Mouse (Mus musculus): ENCODE measurements around the gene Pde7b. TPM values are rescaled to one million over a fixed set of nuclear protein-coding genes. Genes with fewer than 3 reads are reported as not detected.

The Pde7b gene
- polyA plus RNA-seq (2016; fragmentation: Nextera tagmentation; extraction: Ambion mirVana), result 0.29 and 0.42 TPM in 2 replicates

DNA sequence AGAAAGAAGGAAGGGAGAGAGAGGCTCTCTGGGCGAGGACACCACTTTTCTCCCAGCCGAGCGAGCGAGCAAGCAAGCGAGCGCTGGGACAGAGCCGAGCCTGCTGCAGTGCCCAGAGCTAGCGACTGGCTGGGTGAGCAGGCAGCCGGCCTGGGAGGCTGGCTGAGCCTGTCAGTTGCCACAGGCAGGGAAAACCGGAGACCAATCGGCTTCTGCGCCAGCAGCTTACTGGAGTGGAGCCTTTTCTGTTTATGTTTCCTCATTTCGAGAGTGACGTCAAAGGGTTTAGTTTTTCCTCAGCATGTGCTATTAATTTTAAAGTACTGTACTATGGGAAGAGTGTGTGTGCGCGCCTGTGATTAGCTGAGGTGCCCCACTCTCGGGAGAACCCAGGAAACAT lies at the start of gene Pde7b:
Pde7b (minus strand) TSS at position 173 of the 400 bp plus-strand sequence.
- Histone ChIP-seq H3K27me3 (replicated peaks) (0 out of 2 replicates have a peak, but pooled peaks cover under 1% of the 10 kb centered on the region), H3K4me1 (peaks cover 24% of the 10 kb centered on the region), H3K27ac (no peak within 1 kb of the TSS), H3K9me3 (replicated peaks) (no peaks in the 10 kb centered on the region), H3K4me2 (peak within 1 kb of the TSS; percentile 57), H3K4me3 (peak within 1 kb of the TSS; percentile 38), H3K9ac (peak within 1 kb of the TSS; percentile 38), H3K36me3 (no peaks in the 10 kb centered on the region)
- WGBS (ENCODE audit: insufficient replicate concordance), result 16% methylated on average over 17 of the region's 17 CpGs
- peak; percentile 79 for ATAC-seq

DNA sequence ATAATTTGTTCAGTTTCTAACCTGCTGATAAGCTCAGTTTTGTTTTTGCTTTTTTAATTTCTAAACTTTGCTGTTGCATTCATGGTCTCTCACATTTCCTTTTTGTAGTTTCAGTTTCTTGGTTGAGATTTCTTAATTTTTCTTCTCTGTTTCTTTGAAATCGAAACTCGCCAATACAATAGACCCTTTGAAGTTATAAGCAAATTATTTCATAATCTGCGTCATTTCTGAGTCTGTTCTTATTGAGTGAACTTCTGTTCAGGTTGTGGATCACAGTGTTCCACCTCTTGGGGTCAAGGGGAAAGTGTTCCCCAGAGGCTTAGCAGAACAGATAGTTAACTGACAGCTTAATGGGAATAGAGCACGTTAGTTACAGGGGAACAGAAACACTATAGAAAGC lies 47.2 kb upstream of the Pde7b start:
- H3K27ac ChIP-seq, result no peak overlapping the region
- 81% methylated on average over 4 of the region's 4 CpGs for WGBS (ENCODE audit: insufficient replicate concordance)
- H3K27me3 ChIP-seq (replicated peaks), result no peaks in the 10 kb centered on the region
- H3K4me1 ChIP-seq, result no peaks in the 10 kb centered on the region; the same call in 1 of the 2 replicates
- H3K4me3 ChIP-seq, result no peak overlapping the region
- no peak overlapping the region for H3K4me2 ChIP-seq
- no peak overlapping the region for H3K9ac ChIP-seq
- no peaks in the 10 kb centered on the region for H3K9me3 ChIP-seq (replicated peaks)
- ATAC-seq, result no peak
- H3K36me3 ChIP-seq, result no peaks in the 10 kb centered on the region

DNA sequence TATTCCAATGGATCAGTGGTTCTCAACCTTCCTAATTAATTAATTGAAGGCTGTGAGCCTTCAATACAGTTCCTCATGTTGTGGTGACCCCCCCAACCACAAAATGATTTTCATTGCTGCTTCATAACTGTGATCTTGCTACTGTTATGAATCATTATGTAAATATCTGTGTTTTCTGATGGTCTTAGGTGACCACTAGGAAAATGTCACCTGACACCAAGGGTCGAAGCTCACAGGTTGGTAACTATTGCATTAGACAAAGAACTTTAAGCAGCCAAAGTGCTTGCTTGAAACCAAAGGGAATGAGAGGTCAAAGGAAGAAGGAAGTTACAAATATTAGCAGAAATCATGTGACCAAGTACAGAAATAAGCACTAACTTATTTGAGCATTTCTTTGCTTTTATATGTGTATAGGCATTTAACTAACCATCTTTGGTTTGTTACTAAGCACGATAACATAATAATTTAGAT lies 45.6 kb upstream of the Pde7b start:
- Histone ChIP-seq H3K36me3 (no peaks in the 10 kb centered on the region), H3K4me2 (no peak overlapping the region), H3K4me3 (no peak overlapping the region), H3K27me3 (replicated peaks) (no peaks in the 10 kb centered on the region), H3K9me3 (replicated peaks) (no peaks in the 10 kb centered on the region), H3K9ac (no peak overlapping the region), H3K4me1 (no peaks in the 10 kb centered on the region; the same call in 1 of the 2 replicates), H3K27ac (no peak overlapping the region)
- WGBS (ENCODE audit: insufficient replicate concordance), result 64% methylated on average over 2 of the region's 2 CpGs
- ATAC-seq, result no peak

DNA sequence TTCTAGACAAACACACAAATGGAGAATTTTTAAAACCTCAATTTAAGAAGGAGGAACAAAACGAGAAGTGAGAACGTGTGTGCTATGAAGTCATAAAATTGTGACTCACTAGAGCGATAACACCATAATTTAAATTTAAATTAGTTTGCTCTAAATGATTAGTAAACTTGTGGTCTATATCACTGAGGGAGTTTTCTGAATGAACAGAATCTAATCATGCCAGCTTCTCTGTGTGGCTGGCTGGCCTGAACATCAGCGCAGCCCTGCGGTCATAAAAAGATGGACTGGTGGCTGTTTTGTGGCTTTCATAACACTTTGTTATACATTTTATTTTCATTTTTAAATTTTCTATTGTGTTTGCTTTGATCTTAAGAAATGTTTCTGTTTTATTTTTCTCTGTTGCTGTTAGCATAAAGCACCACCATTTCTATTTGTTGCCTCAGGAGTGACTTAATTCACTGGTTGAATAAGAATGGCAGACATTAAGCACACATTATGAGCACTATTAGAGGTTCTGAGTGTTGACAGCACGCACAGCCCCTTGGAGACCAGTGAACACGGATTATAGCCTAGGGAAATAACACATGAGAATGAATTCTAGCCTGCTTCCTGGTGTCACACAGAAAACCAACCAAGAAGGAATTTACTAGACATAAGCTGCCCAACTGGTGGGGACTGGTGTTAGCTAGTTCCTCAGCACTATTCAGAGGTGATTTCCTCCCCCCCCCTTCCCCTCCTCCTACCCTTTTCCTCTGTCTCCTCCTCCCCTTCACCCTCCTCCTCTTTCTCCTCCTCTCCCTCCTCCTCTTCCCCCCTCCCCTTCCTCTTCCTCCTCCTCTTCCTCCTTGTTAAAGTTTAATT lies 44.9 kb upstream of the Pde7b start:
- no peaks in the 10 kb centered on the region for H3K36me3 ChIP-seq
- H3K9me3 ChIP-seq (replicated peaks), result no peaks in the 10 kb centered on the region
- no peak overlapping the region for H3K9ac ChIP-seq
- H3K4me2 ChIP-seq, result no peak overlapping the region
- 78% methylated on average over 7 of the region's 7 CpGs for WGBS (ENCODE audit: insufficient replicate concordance)
- no peaks in the 10 kb centered on the region; the same call in 1 of the 2 replicates for H3K4me1 ChIP-seq
- no peak for ATAC-seq
- no peak overlapping the region for H3K27ac ChIP-seq
- H3K27me3 ChIP-seq (replicated peaks), result no peaks in the 10 kb centered on the region
- no peak overlapping the region for H3K4me3 ChIP-seq

DNA sequence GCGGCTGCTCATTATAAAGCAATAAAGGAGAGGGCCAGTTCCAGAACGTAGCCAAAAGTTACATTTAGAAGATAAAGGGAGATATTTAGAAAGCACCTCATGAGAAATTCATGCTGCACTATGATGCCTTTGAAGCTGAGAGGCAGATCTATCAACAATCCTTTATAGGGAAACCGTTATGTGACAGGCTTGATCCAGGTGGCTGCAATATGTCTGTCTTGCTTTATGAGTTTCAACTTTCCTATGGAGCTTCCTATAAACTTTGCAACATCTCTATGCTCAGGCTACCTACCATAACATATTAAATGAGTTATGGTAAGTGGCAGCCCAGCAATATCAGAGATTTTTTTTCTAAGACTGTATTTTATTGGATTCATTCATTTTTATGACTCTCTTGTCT lies 39.5 kb upstream of the Pde7b start:
- Histone ChIP-seq H3K27ac (no peak overlapping the region), H3K9me3 (replicated peaks) (no peaks in the 10 kb centered on the region), H3K4me1 (no peaks in the 10 kb centered on the region), H3K27me3 (replicated peaks) (no peaks in the 10 kb centered on the region), H3K4me3 (no peak overlapping the region), H3K4me2 (no peak overlapping the region), H3K9ac (no peak overlapping the region), H3K36me3 (no peaks in the 10 kb centered on the region)
- 73% methylated on average over 3 of the region's 3 CpGs for WGBS (ENCODE audit: insufficient replicate concordance)
- ATAC-seq, result no peak

DNA sequence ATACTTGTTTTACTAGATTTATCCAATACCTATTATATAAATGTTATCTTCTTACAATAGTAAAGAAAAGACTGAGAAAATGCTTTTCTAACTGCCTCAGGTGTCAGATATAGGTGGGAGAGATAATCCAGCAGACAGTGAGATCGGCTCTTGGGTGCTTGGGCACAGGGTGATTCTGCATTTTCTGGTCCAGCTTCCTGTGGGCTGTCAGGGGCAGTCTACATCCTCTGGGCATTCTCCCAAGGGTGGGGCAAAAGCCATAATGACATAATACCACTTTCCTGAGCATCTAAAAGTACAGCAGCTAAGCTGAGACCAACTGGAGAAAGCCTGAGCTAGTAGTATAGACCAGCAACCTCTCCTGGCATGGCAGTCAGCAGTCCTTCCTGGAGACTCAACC lies 34.1 kb upstream of the Pde7b start:
- H3K4me2 ChIP-seq, result no peak overlapping the region
- 0 out of 2 replicates have a peak, but pooled peaks cover 4% of the 10 kb centered on the region for H3K4me1 ChIP-seq
- ATAC-seq, result no peak
- H3K27me3 ChIP-seq (replicated peaks), result no peaks in the 10 kb centered on the region
- H3K36me3 ChIP-seq, result no peaks in the 10 kb centered on the region
- H3K4me3 ChIP-seq, result no peak overlapping the region
- H3K9me3 ChIP-seq (replicated peaks), result no peaks in the 10 kb centered on the region
- H3K9ac ChIP-seq, result no peak overlapping the region
- no peak overlapping the region for H3K27ac ChIP-seq
- 25% methylated on average over 1 of the region's 1 CpGs for WGBS (ENCODE audit: insufficient replicate concordance)

DNA sequence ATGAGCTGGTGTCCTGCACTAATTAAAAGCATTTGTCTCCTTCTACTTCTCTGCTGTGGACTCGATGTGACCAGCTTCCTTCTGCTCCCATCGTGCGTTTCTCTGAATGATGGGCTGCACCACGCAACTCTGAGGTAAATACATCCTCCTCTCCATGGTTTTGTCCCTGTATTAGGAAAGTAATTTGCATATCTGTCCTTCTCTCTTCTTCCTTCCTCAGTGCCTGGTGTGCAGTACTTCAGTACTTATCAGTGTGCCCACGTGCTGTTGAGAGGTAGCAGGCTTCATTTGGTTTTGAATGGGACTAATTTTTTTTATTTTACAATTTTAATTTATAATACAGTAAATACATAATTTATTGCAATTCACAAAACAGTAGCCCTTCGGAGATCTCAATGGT lies 33.4 kb upstream of the Pde7b start:
- 30% methylated on average over 6 of the region's 6 CpGs for WGBS (ENCODE audit: insufficient replicate concordance)
- no peak for ATAC-seq
- no peak overlapping the region for H3K4me3 ChIP-seq

DNA sequence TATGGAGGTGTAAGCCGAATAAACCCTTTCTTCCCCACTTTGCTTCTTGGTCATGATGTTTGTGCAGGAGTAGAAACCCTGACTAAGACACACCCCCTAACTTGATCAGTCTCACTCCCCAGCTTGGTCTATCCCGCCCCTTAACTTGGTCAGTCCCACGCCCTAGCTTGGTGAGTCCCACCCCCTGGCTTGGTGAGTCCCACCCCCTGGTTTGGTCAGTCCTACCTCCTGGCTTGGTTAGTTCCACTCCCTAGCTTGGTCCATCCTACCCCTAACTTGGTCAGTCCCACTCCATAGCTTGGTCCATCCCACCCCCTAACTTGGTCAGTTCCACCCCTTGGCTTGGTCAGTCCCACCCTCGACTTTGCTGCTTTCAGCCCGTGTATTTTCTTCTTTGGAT lies 31.3 kb upstream of the Pde7b start:
- Histone ChIP-seq H3K4me2 (no peak overlapping the region), H3K27me3 (replicated peaks) (no peaks in the 10 kb centered on the region), H3K4me1 (0 out of 2 replicates have a peak, but pooled peaks cover 4% of the 10 kb centered on the region), H3K36me3 (no peaks in the 10 kb centered on the region), H3K4me3 (no peak overlapping the region), H3K27ac (no peak overlapping the region), H3K9ac (no peak overlapping the region), H3K9me3 (replicated peaks) (no peaks in the 10 kb centered on the region)
- no peak for ATAC-seq
- 71% methylated on average over 5 of the region's 5 CpGs for WGBS (ENCODE audit: insufficient replicate concordance)

More for the DNA sequence above, 33.4 kb upstream of the Pde7b start:
- Histone ChIP-seq H3K4me2 (no peak overlapping the region), H3K4me1 (0 out of 2 replicates have a peak, but pooled peaks cover 4% of the 10 kb centered on the region), H3K36me3 (no peaks in the 10 kb centered on the region), H3K27ac (no peak overlapping the region), H3K27me3 (replicated peaks) (no peaks in the 10 kb centered on the region), H3K9me3 (replicated peaks) (no peaks in the 10 kb centered on the region), H3K9ac (no peak overlapping the region)

DNA sequence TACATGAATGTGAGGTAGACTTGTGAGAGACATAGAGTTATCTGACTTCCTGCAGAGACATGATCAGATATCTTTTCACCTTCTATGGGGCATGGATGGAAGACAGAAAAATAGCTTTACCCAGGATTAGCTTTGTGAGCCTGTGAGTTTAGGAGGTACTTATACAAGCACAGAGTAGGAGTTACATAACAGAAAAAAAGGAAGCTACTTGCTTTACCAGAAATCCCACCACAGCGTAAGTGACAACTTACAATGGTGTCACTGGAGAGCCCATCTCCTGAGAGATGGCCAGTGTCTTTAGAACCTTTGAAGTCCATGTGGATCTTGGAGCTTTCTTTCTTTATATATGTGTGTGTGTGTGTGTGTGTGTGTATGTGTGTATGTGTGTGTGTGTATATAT lies 28.0 kb upstream of the Pde7b start:
- Histone ChIP-seq H3K36me3 (no peaks in the 10 kb centered on the region), H3K4me3 (no peak overlapping the region), H3K27me3 (replicated peaks) (no peaks in the 10 kb centered on the region), H3K9me3 (replicated peaks) (no peaks in the 10 kb centered on the region), H3K27ac (no peak overlapping the region), H3K9ac (no peak overlapping the region), H3K4me2 (no peak overlapping the region), H3K4me1 (peaks cover 7% of the 10 kb centered on the region; the same call in 1 of the 2 replicates)
- WGBS (ENCODE audit: insufficient replicate concordance), result 71% methylated on average over 1 of the region's 1 CpGs
- no peak for ATAC-seq

DNA sequence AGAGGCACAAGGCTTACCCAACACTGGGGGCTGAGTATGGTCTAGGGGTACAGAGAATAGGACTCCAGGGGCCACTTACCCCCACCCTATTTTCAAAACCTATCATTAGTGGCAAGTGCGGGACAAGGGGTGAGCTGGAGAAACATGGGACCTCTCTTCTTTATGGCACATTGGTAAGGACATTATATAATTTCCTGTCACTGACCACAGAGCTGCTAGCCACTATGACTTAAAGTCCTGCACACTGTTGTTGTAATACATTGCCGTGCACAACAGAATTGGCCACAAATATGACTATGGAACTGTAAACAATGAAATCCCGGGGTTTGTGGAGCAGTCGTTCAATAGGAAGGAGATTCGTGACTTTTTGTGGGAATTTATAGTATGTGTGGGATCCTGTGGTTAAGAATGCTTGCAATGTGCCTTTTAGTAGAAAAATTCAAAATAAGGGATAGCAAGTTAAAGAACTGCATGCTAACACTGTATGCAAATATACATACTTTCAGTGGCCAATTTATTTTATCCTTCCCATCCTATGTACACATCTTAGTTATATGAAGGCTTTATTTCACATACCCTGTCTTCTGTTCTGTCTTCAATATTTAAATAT lies 25.9 kb upstream of the Pde7b start:
- H3K9me3 ChIP-seq (replicated peaks), result no peaks in the 10 kb centered on the region
- H3K9ac ChIP-seq, result no peak overlapping the region
- no peak overlapping the region for H3K27ac ChIP-seq
- WGBS (ENCODE audit: insufficient replicate concordance), result 69% methylated on average over 5 of the region's 5 CpGs
- H3K4me3 ChIP-seq, result no peak overlapping the region
- no peak overlapping the region for H3K4me2 ChIP-seq
- ATAC-seq, result no peak
- H3K36me3 ChIP-seq, result no peaks in the 10 kb centered on the region
- peaks cover 16% of the 10 kb centered on the region for H3K4me1 ChIP-seq
- H3K27me3 ChIP-seq (replicated peaks), result no peaks in the 10 kb centered on the region

DNA sequence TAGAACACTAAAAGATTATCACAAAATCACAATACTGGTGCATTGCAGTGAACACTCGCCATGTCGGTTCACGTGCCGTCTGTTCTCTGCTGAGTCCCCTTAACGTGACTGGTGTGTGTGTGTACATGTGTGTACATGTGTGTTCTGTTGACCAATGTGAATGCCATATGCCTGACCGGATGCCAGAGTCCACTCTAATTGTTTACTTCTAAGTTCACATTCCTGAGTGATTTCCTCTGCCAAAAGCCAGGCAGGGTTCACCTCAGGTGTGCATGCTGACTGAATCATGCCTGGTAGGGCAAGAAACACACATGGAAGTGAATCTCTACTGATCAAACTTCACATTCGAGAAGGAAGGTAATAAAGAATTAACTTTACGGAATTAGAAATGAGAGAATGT lies 24.1 kb upstream of the Pde7b start:
- Histone ChIP-seq H3K27me3 (replicated peaks) (no peaks in the 10 kb centered on the region), H3K4me1 (peaks cover 16% of the 10 kb centered on the region), H3K9ac (no peak overlapping the region), H3K36me3 (no peaks in the 10 kb centered on the region), H3K4me3 (no peak overlapping the region), H3K4me2 (no peak overlapping the region), H3K27ac (no peak overlapping the region), H3K9me3 (replicated peaks) (no peaks in the 10 kb centered on the region)
- 78% methylated on average over 8 of the region's 8 CpGs for WGBS (ENCODE audit: insufficient replicate concordance)
- no peak for ATAC-seq

DNA sequence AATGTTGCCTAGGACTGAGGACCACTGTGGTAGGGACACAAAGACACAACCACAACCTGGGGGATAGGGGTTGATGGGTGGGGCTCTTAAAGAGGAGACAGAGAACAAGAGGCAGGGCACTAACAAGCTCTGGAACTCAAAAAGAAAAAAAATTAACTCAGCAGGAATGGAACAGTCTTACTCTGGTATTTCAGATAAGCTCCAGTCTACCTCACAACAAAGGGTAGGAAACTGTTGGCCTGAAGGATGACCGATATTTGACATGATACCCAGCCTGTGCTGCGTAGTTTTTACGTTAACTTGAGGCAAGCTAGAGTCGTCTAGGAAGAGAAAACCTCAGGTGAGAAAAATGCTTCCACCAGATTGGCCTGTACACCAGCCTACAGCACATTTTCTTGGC lies 22.4 kb upstream of the Pde7b start:
- no peaks in the 10 kb centered on the region for H3K27me3 ChIP-seq (replicated peaks)
- peak; percentile 32; the same call in 1 of the 2 replicates for ATAC-seq
- no peak overlapping the region for H3K9ac ChIP-seq
- 67% methylated on average over 4 of the region's 4 CpGs for WGBS (ENCODE audit: insufficient replicate concordance)
- H3K4me2 ChIP-seq, result no peak overlapping the region
- peaks cover 16% of the 10 kb centered on the region for H3K4me1 ChIP-seq
- H3K36me3 ChIP-seq, result no peaks in the 10 kb centered on the region
- no peak overlapping the region for H3K27ac ChIP-seq
- H3K9me3 ChIP-seq (replicated peaks), result no peaks in the 10 kb centered on the region
- no peak overlapping the region for H3K4me3 ChIP-seq
